Mouse (Mus musculus) fat pad, adult 2 months (tissue): ENCODE results near the gene Kif9.

ENCODE experiments used
- DNase-seq: peaks from one replicate; pipeline ENCODE4 v3.0.0-alpha.2; 2011; ENCODE audit warnings: low read depth, low spot score; ENCODE audit errors: extremely low read depth

Kif9 gene

GRCm38 (mm10) chr9:110476124-110477091 is at the start of gene Kif9, which contains the start of gene Klhl18:
Gene Kif9 (plus strand): TSS chr9:110476958.
Gene Klhl18 (minus strand): TSS chr9:110476694.
- DNase-seq = peak; percentile 62

- DNase-seq = no peak
These were observed 45.5 kb upstream of the Kif9 start for GRCm38 (mm10) chr9:110431241-110431640.

GRCm38 (mm10) chr9:110433045-110433444 is 43.7 kb upstream of the Kif9 start:
- DNase-seq = no peak

GRCm38 (mm10) chr9:110436041-110436440 is 40.7 kb upstream of the Kif9 start:
- DNase-seq = no peak

DNA sequence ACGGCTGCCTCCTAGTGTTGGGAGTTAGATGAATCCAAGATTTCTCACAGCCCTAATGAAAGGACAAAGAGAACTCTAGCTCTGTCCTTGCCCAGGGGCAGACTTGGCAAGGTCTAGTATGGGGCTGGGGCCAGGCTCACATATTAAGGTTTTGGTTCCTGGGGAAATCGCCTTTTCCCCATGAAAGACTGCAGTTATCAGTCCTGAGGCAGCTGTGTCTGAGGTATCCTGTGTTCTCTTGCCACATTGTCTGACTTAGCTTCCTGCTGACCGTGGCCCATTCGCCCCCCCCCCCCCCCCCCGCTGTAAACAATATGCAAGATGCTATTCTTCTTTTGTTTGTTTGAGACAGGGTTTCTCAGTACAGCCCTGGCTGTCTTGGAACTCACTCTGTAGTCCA is 36.7 kb upstream of the Kif9 start:
- no peak for DNase-seq

GRCm38 (mm10) chr9:110440559-110440958 is 36.2 kb upstream of the Kif9 start:
- DNase-seq = no peak

DNA sequence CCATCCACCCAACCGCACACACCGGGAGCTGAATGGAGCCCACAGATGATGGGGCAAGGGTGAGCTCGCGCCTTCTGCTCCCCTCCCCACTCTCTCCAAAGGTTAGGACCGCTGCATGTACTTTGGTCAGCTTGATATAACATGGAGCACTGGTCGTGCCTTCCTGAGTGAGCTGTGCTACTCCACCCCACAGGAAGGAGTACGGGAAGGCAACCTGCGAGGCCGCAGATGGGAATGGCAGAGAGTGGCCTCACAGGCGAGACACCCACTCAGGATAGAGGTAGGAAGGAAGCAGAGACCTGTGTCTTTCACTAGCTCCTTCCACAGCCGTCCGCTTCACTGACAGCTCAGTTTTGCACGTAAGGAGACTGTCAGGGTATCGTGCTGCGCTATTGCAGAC is 28.4 kb upstream of the Kif9 start:
- no peak for DNase-seq

GRCm38 (mm10) chr9:110448857-110449617 is 27.7 kb upstream of the Kif9 start:
- peak; percentile 16 for DNase-seq

DNA sequence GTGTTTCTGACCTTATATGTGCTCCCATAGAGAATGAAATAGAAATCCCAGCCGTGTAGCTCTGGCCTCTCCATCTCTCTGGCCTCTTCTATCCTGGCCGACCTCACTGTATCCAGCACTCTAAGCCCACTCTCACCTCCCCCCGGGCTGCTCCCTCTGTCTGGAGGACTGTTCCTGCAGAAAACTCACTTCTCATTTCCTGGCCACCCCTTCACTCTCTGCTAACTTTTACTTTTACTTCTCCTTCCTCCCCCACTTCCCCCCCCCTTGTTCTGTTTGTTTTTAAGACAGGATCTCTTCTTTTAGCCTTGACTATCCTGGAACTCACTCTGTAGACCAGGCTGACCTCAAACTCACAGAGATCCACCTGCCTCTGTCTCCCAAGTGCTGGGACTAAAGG is 24.2 kb upstream of the Kif9 start:
- no peak for DNase-seq

DNA sequence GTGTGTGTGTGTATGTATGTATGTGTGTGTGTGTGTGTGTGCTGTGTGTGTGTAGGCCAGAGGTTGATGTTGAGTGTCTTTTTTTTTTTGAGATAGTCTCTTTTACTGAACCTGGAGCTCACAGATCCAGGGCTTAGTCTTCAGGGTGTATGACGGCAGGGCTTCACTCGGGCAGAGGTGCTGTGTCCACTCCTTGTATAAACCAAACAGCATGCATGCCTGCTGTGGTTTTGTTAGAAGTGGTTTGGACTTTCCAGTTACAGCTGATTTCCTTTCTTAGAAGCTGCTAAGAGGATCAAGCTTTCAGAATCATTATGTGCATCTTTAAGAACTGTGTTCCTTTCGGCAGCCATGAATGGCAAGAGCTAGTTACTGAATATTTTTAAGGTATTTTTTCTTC is 18.8 kb upstream of the Kif9 start:
- DNase-seq = no peak

DNA sequence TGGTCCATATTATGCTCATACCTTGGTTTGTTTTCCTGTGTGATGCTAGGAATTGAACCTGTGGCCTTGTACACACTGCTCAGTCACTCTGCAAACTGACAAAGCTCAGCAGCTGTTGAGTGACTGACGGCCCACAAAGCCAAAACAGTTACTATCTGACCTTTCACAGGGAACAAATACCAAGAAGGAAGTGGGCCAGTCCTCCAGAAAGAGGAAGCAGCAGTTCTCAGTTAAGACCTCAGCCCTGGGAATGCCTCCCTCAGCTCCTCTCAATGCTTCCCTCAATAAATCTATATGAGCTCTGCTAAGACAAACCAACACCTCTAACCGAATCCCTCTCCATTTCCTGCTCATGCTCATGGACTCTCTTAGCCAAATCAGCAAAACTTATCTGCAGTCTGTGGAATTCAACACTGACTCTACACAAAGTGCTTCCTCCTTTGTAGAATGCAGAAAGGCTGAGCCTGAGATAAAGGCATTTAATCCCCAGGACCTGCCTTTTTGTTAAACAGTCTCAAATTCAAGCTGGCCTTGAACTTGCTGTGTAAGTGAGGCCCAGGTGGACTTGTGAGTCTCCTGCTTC is 17.5 kb upstream of the Kif9 start:
- DNase-seq = no peak

DNA sequence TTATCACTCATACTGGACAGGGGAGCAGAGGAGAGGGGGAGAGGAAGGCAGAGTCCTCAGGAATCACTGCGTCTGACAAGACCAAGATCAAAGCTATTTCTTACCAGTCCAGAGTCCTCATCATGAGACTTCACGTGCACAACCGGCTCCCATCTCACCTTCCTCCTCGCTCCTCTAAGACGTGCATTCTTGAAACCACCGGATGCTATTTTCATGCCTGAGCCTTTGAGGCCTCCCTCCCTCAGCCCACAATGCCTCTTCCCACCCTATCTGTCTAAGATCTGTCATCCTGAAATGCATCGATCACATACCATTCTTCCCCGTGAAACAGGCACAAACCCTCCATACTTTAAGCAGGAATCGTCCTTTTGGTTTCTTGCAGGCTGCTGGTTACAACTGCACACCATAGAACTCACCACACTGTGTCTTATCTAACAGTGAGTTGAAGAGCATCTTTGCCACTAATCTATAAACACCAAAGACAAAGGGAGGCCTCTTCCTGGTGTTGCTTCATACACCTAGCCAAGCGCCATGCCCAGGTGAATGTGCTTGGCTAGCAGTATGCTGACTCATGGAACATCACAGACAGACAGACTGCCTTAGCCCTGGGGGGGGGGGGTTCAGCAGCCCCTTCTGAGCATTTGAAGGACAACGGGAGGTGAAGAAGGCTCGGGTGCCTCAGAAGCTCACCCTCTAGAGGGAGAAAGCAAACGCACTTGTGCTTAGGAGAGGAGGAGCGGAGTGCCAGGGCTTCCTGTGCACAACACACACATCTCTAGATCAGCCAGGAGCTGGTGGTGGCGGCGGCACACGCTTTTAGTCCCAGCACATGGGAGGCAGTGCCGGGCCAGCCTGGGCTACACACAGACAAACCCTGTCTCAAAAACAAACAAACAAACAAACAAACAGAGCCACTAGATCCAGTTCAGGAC is 15.6 kb upstream of the Kif9 start:
- DNase-seq = no peak

GRCm38 (mm10) chr9:110462321-110462720 is 14.4 kb upstream of the Kif9 start:
- no peak for DNase-seq

DNA sequence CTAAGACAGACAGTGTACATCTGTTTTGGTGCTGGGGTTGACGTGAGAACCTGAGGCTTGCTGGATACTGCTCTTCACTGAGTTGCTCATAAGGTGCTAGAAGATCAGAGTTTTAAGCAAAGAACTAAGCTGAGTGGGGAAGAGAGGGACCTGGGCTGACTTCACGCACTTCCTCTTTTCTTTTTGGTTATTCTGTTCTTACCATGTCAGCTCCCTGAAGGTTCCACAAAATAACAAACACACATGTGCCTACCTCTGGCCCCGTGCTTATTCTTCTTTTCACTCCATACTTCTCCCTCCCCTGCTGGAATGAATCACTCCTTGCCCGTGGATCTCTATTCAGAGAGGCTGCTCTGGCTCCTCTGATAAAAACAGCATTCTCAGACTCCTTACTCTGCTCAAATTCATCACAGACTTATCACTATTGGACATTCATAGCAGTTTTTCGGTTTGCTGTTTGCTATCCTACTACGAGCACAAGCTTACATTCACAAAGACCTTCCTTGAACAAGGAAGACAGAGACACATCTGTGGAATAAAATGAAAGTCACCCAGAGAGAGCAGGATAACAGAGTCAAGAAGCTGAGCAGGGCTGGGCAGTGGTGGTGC is 12.7 kb upstream of the Kif9 start:
- DNase-seq = no peak

DNA sequence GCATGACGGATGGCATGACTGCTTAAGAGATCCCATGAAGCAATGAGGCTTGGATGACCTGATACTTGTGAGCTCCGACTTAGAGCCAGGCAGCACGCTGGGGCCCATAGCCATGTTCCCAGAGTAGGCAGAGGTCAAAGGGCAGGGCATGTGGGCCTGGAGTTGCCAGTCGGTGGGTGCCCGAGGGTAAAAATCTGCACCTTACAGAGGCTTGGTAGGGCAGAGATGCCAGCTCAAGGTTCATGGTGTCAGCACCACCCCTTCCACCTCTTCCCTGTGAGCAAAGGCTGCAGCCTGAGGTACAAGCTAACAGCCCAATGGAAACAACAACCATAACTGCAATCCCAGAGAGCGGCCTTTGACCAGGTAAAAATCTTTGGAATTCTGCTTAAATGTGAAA is 11.4 kb upstream of the Kif9 start:
- DNase-seq = no peak

- DNase-seq = no peak
These were observed 10.6 kb upstream of the Kif9 start for GRCm38 (mm10) chr9:110466179-110466578.

- DNase-seq = no peak
These were observed 1.2 kb downstream of the Kif9 start for GRCm38 (mm10) chr9:110477951-110478350.

- no peak for DNase-seq
These were observed 1.9 kb downstream of the Kif9 start for GRCm38 (mm10) chr9:110478639-110479038.

- no peak for DNase-seq
These were observed 12.1 kb downstream of the Kif9 start for GRCm38 (mm10) chr9:110488841-110489240.

DNA sequence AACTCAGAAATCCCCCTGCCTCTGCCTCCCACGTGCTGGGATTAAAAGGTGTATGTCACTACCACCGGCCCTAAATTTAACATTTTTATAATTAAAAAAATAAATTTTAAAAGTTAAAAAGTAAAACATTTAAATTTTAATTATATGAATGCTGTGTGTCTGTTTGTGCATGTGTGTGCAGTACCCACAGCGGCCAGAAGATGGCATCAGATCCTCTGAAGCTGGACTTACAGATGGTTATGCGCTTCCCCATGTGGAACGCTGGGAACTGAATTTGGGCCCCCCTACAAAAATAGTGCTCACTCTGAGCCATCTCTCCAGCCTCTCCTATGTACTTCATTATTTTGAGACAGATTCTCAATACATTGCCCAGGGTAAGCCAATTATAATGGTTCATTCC is 14.2 kb downstream of the Kif9 start:
- DNase-seq = no peak
